Mouse (Mus musculus) spleen, postnatal 10 days (tissue): ENCODE results near the gene Ago3.

Source experiments
- DNase-seq, 2 experiments: peaks; one replicate each; pipeline ENCODE4 v3.0.0; 2021 to 2022; ENCODE audit warnings: low spot score in 2 of 2

Gene Ago3

DNA sequence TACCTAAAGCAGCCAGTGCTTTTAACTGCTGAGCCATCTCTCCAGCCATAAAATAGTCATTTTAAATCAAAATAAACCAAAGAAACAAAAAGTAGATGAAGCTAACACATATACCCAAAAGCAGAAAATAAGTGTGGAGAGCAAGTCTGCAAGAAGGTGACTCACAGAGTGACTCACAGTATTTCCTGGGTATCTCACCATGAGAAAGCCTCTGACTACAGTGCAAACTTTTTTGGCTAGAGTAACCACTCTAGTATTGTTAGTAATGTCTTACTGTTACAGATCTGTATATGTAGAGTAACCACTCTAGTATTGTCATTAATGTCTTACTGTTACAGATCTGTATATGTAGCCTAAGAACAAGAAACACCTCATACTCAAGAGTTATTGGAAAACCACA lies 13.6 kb downstream of the Ago3 start:
- no peak for DNase-seq

DNA sequence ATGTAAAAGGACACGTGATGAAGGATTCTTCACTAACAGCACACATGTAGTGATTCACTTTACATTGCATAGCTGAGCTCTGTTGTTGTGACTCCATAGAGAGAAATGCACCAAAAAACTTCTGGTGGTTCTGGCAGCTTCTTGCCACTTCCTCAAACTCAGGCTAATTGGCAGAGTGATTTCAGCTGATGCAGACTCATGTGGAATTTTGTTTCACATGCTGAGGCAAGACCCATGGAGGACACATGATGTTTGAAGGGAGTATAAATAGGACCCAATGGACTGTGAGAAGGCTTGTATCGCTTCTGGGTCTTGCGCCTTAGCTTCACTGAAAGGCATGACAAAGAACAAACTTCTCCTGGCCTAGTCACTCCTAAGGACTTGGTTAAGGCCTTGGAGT lies 16.8 kb downstream of the Ago3 start:
- DNase-seq, result no peak

DNA sequence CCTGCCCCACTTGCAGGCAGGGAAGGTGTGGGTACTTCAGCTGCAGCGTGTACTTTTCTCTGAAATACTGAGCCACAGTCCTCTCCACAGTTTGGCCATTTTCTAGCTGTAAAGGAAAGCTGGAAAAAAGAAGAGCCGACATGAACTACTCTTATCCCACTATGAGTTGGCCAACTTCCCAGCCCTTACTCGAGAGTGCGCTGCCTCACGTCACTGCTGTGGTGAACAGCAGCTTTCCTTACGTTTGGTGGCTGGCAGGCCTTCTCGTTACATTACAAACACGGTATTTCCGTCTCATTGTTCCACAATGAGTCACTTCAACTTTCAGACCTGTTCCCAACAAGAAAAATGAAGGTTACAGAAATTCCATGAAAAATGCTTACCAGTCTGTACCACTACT lies 57.9 kb downstream of the Ago3 start:
- DNase-seq, result no peak

DNA sequence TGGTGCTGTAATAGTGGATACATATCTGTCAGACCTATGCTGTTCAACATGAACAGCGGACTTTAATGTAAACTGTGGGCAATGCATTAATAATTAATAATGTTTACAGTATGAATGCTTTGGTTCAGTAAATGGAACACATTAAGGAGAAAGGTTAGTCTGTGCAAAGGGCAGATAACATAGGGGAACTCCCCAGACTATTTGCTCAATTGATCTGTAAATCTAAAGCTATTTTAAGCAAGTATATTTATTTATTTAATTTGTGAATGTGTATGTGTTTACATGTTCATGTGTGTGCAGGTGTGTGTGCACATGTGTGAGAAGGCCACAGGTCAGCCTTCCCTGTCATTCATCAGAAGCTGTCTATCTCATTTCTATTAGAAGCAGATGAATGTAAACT lies 69.3 kb downstream of the Ago3 start:
- DNase-seq, result no peak

DNA sequence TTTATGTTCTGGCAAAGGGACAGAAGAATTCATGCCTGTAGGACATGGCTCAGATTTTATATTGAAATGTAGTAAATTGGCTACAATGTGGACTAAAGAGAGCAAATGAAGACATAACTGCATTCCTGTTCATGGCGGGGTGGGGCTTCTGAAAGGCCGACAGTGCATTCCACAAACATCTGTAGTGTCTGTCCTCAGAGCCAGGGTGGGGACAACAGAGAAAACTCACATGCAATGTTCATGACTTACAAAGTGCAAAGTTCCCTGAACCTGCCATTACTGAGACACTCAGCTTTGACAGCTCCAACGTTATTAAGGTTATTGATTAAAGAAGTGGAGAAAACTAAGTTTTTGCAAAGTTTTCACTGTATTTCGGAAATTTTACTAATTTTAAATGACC lies 85.9 kb downstream of the Ago3 start:
- DNase-seq, result no peak

DNA sequence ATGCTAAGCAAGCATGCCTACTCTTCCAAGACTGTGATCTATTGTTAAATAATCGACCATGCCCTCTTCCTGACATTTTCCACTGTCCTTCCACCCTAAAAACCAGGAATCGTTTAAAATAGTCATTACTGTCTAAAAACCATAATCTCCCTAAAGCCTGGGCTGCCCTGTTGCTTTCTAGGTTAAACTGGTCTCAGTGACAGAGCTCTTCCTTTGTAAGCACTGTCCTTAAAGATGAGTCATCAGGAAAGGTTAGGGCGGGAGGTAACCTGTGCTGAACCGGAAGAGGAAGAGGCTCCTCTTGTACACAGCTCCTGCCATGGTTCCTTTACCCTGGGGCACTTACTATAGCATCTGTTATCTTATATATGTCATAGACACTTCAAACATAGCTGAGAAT lies 89.9 kb downstream of the Ago3 start:
- DNase-seq, result no peak

DNA sequence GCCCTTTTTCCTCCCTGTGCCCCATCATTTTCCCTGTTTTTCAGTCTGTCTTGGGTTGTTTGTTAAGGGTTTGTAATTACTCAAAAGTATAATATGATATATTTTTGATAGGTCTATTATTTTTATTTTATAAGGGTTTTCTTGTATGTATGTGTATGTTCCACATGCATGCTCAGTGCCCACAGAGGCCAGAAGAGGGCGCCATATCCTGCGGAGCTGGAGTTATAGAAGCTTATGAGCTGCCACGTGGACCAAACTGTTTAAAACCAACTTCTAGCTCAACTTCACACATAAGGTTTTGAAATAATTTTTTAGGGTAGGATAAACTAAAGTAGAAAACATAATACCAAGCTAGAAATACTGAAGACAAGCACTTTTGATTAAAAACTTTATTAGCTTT lies 97.0 kb downstream of the Ago3 start:
- peak in 1 of 2 experiments; percentile 62 for DNase-seq

DNA sequence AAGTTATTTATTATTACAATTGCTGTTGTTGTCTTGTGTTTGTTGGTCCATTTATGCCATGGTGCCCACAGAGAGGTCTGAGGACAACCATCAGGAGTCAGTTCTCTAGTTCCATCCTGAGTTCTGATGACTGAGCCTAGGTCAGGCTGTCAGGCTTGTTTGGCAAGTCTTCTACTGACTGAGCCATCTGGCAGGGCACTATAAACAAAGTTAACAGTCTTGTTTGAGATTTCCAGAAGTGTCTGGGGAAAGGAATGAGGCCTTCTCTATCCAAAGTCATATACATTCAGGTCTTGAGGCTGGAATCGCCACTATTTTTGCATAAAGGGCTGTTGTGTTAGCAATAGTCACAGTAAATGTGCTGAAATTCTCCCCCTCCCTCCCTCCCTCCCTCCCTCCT lies 97.6 kb downstream of the Ago3 start:
- DNase-seq, result no peak

DNA sequence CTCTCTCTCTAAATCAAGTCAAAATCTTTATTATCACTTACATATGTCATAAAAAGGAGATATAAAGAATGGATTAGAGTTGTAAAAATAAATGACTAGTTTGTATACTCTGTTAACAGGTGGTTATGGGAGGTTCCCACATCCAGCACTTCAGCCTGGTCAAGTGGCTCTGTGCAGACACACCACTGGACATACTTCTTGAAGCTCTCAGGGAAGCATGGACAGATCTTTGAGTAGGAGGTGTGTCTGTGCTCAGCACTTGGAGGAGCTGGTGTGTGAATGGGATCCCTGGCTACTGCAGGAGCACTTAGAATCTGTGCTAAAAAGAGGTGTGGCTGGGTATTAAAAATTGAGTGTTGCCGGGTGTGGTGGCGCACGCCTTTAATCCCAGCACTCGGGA lies 99.1 kb downstream of the Ago3 start:
- no peak for DNase-seq

DNA sequence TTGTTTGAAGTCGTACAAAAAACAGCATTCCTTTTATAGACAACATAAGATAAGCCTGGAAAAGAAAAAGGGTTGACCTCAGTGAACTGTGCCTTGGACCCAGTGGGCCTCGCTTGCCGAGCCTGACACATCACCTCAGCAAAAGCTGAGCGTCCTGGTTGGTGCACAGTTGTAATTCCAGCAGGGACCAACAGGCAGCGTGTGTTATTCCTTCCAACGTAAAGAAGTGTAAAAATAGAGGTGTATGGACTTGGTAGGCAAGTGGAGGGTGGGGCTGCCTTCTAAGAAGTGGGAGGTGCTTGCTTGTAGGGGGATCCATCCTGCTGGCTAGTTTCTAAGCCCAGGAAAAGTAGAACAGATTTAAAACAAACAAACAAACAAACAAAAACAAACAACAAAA lies 103.3 kb downstream of the Ago3 start:
- no peak for DNase-seq

DNA sequence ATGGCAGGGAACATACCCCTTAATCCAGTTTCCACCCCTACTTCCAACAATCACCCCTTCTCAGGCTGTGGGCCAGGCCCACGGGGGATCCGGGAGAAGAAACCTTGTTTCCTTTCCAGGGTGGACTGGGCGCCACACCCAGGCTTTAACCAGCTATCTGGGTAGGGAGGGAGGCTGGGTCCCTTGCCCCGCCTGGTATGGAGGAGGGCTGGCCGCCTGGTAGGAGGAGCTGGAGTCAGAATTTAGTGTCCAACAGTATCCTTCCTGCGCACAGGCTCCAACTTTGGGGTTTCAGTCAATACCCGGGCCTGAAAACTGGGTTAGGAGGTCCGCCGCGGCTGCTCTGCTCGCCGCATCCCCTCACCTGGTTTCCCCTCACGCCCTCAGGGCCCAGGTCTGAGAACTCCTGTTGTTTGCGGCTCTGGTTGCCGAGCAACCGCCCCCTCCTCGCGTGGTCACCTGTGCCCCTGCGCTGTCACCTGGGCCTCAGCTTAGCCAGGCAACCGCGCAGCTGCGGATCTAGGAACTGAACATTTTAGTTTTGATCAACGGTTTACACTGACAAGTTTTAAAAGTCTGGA lies 104.0 kb downstream of the Ago3 start, which contains the start of gene Tekt2:
TSS of gene Tekt2 (minus strand) at position 408 of the 581 bp plus-strand sequence.
- no peak for DNase-seq

DNA sequence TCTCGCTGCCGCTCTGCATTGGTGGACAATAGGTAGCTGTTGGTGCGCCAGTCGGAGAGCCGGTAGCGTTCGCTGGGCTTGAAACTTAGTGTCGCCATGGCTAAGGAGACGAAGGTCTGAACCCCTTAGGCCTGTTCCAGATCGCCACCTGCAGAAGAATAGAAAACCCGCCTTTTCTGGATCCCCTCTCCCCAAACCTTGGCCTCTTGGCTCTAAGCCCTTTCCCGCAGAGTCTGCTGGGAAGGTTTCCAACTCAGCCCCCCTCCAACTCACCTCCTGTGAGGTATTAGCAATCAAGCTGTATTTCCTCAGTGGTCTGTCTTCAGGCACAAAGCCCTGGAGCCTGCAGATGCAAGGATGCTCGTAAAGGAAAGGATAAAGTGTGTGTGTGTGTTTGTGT lies 104.5 kb downstream of the Ago3 start:
- no peak for DNase-seq

DNA sequence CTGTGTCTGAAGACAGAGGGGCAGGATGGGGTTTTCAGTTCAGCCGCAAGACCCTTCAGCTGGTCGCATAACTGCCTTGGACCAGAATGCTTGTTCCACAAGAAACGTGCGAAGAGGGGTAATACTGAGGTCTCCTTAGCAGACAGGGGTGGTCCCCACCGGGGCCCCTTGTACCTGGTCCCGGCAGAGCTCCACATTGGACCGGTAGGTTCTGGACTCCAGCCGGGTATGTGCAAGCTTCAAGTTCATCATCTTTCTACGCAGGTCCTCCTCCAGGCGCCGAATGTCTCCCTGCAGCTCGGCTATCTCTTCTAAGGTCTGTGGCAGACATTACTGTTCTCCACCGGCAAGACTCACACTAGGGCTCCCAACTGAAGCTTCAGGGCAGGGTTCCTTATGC lies 106.7 kb downstream of the Ago3 start:
- no peak for DNase-seq

DNA sequence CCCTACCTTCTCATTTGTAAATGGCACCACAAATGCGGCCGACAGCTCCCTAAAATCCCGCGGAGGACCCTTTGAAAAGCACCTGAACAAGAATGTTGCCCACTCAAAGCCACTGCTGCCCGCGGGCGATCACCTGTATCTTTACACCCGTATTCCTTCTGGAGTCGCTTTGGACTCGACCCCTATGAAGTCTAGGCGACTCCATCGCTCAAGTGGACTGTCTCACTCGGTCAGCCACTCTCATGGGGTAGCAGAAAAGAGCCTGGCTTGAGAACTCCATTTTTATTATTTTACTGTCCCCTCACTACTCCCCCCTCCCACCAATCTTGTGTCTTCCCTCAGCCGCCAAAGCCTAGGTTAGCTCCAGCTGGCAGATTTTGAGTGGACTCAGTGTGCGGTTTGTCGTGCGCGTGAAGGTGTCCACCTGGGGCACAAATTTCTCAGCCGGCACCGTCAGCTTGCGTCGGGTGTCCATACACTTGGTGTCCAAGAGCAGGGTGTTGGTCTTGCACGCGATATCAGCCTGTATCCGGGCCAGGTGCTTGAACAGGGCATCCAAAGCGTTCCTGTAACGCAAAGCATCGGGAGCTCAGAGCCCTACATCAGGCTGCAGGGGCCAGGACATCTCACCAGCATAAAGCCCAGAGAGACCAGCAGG lies 107.4 kb downstream of the Ago3 start:
- peak in 1 of 2 experiments; percentile 24 for DNase-seq

DNA sequence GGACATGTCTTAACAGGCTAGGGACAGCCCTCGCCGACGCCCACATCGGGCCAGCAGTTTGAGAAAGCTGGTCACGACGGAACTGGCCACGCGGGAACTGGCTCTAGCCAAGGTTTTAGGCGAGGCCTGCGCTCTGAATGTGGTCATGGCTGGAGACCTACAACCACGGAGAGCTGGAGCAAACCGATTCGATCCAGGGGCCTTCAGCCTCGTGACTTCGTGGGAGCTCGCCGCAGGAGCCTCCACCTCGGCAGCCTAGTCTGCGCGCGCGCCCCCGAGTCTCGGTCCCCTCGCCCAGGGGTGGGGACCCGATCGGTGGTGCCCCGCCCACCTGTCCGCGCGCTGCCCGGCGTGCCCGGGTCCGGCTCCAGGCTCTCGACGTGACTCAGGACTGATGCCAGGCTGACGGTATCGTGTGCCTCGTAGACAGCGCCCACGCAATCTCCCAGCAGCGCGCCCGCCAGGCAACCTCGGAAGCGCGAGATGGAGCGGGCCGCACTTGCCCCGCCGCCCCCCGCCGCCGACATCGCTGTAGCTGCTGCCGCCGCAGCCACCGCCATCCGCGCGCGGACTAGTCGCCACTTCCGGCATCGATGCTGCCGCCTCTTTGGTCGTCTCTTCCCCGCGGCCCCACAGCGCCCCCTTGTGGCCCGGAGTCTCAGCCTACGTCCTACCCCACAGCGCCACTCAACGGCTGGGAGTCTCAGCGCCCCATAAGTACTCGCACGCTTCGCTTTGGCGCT lies 108.1 kb downstream of the Ago3 start, which contains the start of gene Adprhl2:
TSS of gene Adprhl2 (minus strand) at position 593 of the 743 bp plus-strand sequence.
- DNase-seq, result peak; percentile 99

DNA sequence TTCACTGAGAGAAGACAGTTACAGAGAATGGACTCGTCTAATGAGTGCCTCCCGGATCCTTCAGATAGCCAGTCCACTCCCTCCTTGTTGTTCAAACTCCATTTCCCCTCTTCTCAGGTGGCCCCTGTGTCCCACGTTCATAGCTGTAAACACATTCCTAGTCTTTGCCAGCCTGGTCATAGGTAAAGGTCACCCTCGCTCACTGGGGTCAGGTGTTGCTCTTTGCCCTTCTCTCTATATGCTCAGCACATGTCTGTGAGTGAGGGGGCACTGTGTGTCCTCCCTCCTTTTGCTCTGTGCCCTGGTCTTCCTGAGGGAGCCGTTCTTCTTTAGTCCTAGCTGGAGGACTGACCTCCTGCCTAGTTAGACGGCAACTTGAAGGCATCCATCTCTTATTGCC lies 109.5 kb downstream of the Ago3 start:
- DNase-seq, result no peak

DNA sequence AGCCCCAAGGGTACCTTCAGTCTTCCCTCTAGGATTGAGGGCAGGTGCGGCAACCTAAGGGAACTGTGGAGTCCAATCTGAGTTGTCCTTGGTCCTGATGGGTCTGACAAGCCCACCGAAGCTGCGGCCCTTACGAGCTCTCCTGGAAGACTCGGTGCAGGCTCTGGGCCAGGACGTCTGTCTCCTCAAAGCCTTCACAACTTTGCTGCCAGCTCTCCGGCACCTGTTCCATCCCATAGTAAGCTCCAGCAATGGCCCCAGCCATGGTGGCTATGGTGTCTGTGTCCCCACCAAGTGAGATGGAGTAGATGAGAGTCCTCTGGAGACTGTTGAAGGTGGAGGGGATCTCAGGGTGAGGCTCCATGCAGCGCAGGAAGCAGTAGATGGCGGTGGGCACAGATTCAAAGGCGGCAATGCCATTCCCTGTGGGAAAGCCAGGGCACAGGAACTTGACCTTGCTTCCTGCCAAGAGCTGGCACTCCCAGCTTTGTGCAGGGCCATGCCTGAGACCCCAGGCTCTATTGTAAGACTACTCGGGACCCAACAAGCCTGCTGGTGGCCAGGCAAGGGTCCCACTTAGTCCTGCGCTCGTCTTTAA lies 112.8 kb downstream of the Ago3 start:
- DNase-seq, result no peak

DNA sequence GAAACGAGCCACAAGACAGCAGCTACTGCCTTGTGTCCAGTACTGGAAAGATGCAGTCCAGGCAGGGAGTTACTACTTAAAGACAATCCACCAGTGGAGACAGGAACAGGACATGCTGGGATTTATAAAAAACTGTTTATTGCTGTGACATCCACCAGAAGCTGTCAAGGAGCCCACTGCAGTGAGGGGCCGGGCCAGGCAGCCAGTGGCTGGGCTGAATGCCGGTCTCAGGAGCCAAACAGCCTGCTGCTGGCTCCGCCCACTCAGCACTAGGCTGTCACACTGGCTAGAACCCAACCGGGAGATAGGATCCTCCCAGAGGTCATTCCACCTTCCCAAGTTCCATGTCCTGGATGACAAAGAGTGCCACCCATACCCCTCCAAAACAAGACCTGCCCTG lies 113.4 kb downstream of the Ago3 start:
- no peak for DNase-seq

DNA sequence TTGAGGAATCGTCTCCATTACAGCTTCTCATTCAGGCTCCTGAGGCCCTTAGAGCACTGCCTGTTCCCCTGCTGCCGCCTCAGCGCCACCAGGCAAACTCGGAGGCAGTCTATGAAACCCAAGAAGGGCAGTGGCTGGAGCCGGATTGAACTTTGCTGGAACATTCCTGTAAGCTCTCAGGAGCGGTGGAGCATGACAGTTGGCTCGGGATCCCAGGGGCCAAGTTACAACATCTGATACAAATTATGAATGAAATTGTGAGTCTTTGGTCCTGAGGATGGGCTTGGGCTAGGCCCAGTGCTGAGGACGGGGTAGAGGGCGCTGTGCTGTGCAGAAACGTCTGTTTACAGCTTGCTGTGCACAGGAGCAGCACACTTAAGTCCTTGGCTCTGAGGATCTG lies 115.0 kb downstream of the Ago3 start:
- no peak for DNase-seq

DNA sequence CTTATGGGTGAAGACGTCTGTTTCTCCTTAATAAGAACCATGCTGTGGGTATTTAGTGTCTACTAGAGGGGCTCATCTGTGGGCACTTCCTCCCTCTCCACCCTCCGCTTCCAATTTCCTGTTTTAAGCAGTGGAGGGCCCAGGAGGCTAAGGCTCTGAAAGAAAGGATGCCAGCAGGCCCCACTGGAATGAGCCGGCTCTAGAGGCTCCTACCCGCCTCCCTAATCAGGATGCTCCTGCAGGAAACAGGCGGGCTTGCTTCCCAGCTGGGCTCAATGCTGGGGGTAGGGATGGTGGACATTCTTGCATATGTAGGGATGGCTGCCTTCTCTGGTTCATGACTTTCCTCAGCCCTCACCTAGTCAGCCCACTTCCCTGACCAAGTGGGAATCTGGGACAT lies 116.2 kb downstream of the Ago3 start:
- no peak for DNase-seq

DNA sequence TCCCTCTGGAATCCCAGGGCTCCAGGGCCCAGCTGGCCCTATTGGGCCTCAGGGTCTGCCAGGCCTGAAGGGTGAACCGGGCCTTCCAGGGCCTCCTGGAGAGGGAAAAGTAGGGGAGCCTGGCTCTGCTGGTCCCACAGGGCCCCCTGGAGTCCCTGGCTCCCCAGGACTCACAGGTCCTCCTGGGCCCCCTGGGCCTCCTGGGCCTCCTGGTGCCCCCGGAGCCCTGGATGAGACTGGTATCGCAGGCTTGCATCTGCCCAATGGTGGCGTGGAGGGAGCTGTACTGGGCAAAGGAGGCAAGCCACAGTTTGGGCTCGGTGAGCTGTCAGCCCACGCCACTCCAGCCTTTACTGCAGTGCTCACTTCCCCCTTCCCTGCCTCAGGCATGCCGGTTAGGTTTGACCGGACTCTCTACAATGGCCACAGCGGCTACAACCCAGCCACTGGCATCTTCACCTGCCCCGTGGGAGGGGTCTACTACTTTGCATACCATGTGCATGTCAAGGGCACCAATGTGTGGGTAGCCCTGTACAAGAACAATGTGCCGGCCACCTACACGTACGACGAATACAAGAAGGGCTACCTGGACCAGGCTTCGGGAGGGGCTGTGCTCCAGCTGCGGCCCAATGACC lies 117.7 kb downstream of the Ago3 start:
- no peak for DNase-seq

DNA sequence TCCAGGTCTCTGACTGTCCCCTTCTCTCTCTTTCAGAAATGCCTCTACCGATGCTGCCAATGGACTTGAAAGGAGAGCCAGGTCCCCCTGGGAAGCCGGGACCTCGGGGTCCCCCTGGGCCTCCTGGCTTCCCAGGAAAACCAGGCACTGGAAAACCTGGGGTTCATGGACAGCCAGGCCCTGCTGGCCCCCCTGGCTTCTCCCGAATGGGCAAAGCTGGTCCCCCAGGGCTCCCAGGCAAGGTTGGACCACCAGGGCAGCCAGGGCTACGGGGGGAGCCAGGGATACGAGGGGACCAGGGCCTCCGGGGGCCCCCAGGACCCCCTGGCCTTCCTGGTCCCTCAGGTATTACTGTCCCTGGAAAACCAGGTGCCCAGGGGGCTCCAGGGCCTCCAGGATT lies 119.0 kb downstream of the Ago3 start:
- no peak for DNase-seq
